Mouse (Mus musculus) myocyte (in vitro differentiated cells): ENCODE results near the gene Mst1r.

Experiments
- CEBPB ChIP-seq: IDR thresholded peaks from 2 replicates; pipeline ENCODE4 v1.6.1; 2011; ENCODE audit warnings: mild to moderate bottlenecking, moderate library complexity; ENCODE audit not compliant: poor library complexity, insufficient read depth, severe bottlenecking
- E2F4 ChIP-seq: IDR thresholded peaks from one replicate; pipeline ENCODE4 v1.6.1; 2011; ENCODE audit warnings: mild to moderate bottlenecking, control low read depth, moderate library complexity; ENCODE audit not compliant: insufficient read depth
- MAX ChIP-seq: IDR thresholded peaks from one replicate; pipeline ENCODE4 v1.6.1; 2011; ENCODE audit warnings: low read depth, mild to moderate bottlenecking, control low read depth
- MYOG ChIP-seq, 3 experiments: IDR thresholded peaks; one replicate each; pipeline ENCODE4 v1.6.1; 2011; ENCODE audit warnings: control low read depth in 2 of 3, low read depth in 2 of 3, mild to moderate bottlenecking in 2 of 3; ENCODE audit not compliant: insufficient read length in 2 of 3, control insufficient read depth in 1 of 3, insufficient read depth in 1 of 3
- POLR2A ChIP-seq: IDR thresholded peaks from one replicate; pipeline ENCODE4 v1.6.1; 2011; ENCODE audit warnings: low read depth, mild to moderate bottlenecking, control low read depth, moderate library complexity; ENCODE audit not compliant: insufficient read length
- POLR2AphosphoS2 ChIP-seq: IDR thresholded peaks from one replicate; pipeline ENCODE4 v1.6.1; 2011; ENCODE audit warnings: low read depth, control low read depth; ENCODE audit not compliant: insufficient read length
- REST ChIP-seq: IDR thresholded peaks from one replicate; pipeline ENCODE4 v1.6.1; 2011; ENCODE audit warnings: mild to moderate bottlenecking, control low read depth, moderate library complexity; ENCODE audit not compliant: insufficient read depth, insufficient read length
- SRF ChIP-seq: IDR thresholded peaks from one replicate; pipeline ENCODE4 v1.6.1; 2011; ENCODE audit warnings: low read depth; ENCODE audit not compliant: control insufficient read depth, insufficient read length
- TCF12 ChIP-seq: IDR thresholded peaks from one replicate; pipeline ENCODE4 v1.6.1; 2011; ENCODE audit warnings: mild to moderate bottlenecking, control low read depth; ENCODE audit not compliant: poor library complexity, insufficient read depth, severe bottlenecking
- USF1 ChIP-seq: IDR thresholded peaks from one replicate; pipeline ENCODE4 v1.6.1; 2011; ENCODE audit warnings: low read depth, mild to moderate bottlenecking, control low read depth, moderate library complexity

DNA sequence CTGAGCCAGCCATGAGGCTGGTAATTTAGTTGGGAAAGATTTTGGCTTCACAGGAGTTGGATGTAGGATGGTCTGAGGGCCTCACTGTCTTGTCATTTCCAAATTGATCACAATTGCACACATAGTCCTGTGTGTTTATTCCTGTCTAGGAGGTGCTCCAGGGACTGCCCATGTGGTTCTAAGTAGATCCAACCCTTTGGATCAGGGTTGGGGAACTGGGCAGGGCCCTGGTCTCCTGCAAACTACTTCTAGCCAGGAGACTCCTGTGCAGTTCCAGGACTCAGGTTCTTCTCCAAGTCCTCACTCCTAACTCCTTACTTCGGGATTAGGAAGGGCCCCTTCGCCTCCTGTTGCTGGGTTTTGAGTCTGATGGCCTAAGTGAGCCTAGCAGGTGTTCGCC lies 28.7 kb downstream of the Mst1r start, which contains the start of gene Camkv:
- TF ChIP-seq POLR2A (no peak), POLR2AphosphoS2 (no peak), E2F4 (no peak), CEBPB (no peak), MYOG (IDR thresholded peaks at IDR 0.05; ENCODE audit: control insufficient read depth in 1 of 3, insufficient read depth in 1 of 3, insufficient read length in 2 of 3, low read depth in 2 of 3) (no peak), MAX (no peak), SRF (no peak), USF1 (no peak), TCF12 (no peak), REST (no peak)
